23 mouse cellular contexts compared by ENCODE assay signal in the genomic region with DNA sequence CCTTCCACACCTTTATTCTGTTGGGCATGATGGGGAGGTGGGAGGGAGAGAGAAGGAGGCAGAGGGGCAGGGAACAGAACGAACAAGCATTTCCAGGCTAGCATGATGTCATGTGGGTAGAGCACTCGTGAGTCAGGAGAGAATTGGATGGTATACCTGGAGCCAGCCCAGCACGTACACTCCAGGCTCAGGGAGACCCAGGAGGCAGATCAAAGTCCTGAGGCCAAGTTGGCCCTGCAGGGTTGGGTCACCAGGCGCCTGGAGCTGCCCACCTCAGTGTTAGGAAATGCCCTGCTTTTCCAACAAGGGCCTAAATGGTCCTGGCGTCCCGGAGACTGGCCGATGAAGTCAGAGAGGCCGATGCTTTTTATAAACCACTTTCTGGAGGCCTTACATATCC. TPM values are rescaled to one million over a fixed set of nuclear protein-coding genes. Genes with fewer than 3 reads are reported as not detected.
DNase-seq lines count a peak whose midpoint lies in the region; ATAC-seq and TF ChIP-seq lines count a peak whose summit lies in the region.
"Had no signal": no experiment of that assay in that cellular context is flagged by ENCODE, and none has a peak within 500 bp of the region (broad histone marks: within the 10 kb centered on the region; RNA-seq: fewer than 3 reads in every experiment).

No protein-coding gene starts in this region.

- H3K27ac ChIP-seq in heart, embryonic 13.5 days (replicated peaks) = peak overlapping the region; percentile 21; the same call in 1 of the 2 replicates
- H3K27ac ChIP-seq in kidney, postnatal 0 days = 0 out of 2 replicates have a peak overlapping the region, but pooled peaks have one; percentile 6
- 0 out of 2 replicates have a peak overlapping the region, but pooled peaks have one; percentile 52 for H3K27ac ChIP-seq in limb, embryonic 14.5 days (replicated peaks; ENCODE audit: low read depth, low read length)
- H3K27ac ChIP-seq: embryonic facial prominence, embryonic 15.5 days; forebrain, embryonic 15.5 days; hindbrain, embryonic 12.5 days; macrophage; midbrain, embryonic 10.5 days; neural tube, embryonic 13.5 days had no signal

- ATAC-seq in heart, embryonic 13.5 days (ENCODE audit: extremely low read depth, insufficient number of reproducible peaks, low FRiP score, low TSS enrichment) = no peak
- no peak for ATAC-seq in kidney, postnatal 0 days (replicated peaks; ENCODE audit: low FRiP score, low read depth)
- ATAC-seq in limb, embryonic 14.5 days (ENCODE audit: low FRiP score, low read depth) = no peak
- ATAC-seq in CD4-positive, CD25-positive, alpha-beta regulatory T cell, adult 4 months = no peak
- ATAC-seq: forebrain, embryonic 15.5 days; midbrain, embryonic 16.5 days had no signal

- TF ChIP-seq CTCF in kidney, postnatal 0 days (IDR thresholded peaks at IDR 0.05; ENCODE audit: low read depth) = no peak

- peaks cover 83% of the 10 kb centered on the region for H3K4me1 ChIP-seq in heart, embryonic 13.5 days
- H3K4me1 ChIP-seq in kidney, postnatal 0 days (replicated peaks; ENCODE audit: insufficient read depth, low read length) = no peaks in the 10 kb centered on the region
- H3K4me1 ChIP-seq in limb, embryonic 14.5 days (ENCODE audit: control insufficient read depth, insufficient read depth, low read length) = peaks cover 29% of the 10 kb centered on the region
- H3K4me1 ChIP-seq: forebrain, embryonic 15.5 days had no signal

- peaks cover 6% of the 10 kb centered on the region for H3K36me3 ChIP-seq in heart, embryonic 13.5 days
- no peaks in the 10 kb centered on the region for H3K36me3 ChIP-seq in kidney, postnatal 0 days (ENCODE audit: insufficient read depth, low read length)
- H3K36me3 ChIP-seq in limb, embryonic 14.5 days (ENCODE audit: control insufficient read depth, insufficient read depth, low read length) = peaks cover 6% of the 10 kb centered on the region
- H3K36me3 ChIP-seq: forebrain, embryonic 15.5 days; hindbrain, embryonic 12.5 days; neural tube, embryonic 13.5 days had no signal

- no peaks in the 10 kb centered on the region for H3K27me3 ChIP-seq in heart, embryonic 13.5 days (replicated peaks)
- H3K27me3 ChIP-seq in kidney, postnatal 0 days (ENCODE audit: insufficient read depth, low read length) = no peaks in the 10 kb centered on the region
- H3K27me3 ChIP-seq in limb, embryonic 14.5 days (ENCODE audit: control insufficient read depth, insufficient read depth, low read length) = no peaks in the 10 kb centered on the region
- H3K27me3 ChIP-seq: embryonic facial prominence, embryonic 15.5 days; forebrain, embryonic 15.5 days; hindbrain, embryonic 12.5 days; neural tube, embryonic 13.5 days had no signal

- intact Hi-C loops in heart, postnatal 14 days (cut with DNase I) = no loop called here
- intact Hi-C loops in left cerebral cortex, postnatal 10 days (cut with DNase I) = no loop called here

- peak overlapping the region; percentile 37; the same call in 1 of the 2 replicates for H3K9ac ChIP-seq in heart, embryonic 13.5 days
- H3K9ac ChIP-seq in kidney, postnatal 0 days (ENCODE audit: low read depth, low read length) = no peak overlapping the region
- no peak overlapping the region for H3K9ac ChIP-seq in limb, embryonic 14.5 days (ENCODE audit: low read depth, low read length, severe bottlenecking)
- H3K9ac ChIP-seq: embryonic facial prominence, embryonic 15.5 days; forebrain, embryonic 15.5 days; hindbrain, embryonic 12.5 days; neural tube, embryonic 13.5 days had no signal

- H3K4me2 ChIP-seq in heart, embryonic 13.5 days = no peak overlapping the region
- no peak overlapping the region for H3K4me2 ChIP-seq in kidney, postnatal 0 days (ENCODE audit: low read length)
- no peak overlapping the region for H3K4me2 ChIP-seq in limb, embryonic 14.5 days (replicated peaks; ENCODE audit: low read depth, low read length, severe bottlenecking)
- H3K4me2 ChIP-seq: embryonic facial prominence, embryonic 15.5 days; forebrain, embryonic 15.5 days; heart, embryonic 11.5 days; hindbrain, embryonic 12.5 days; neural tube, embryonic 13.5 days had no signal

- 0 out of 2 replicates have a peak, but pooled peaks cover 1% of the 10 kb centered on the region for H3K9me3 ChIP-seq in heart, embryonic 13.5 days
- H3K9me3 ChIP-seq in kidney, postnatal 0 days (replicated peaks; ENCODE audit: low read length) = no peaks in the 10 kb centered on the region
- 0 out of 2 replicates have a peak, but pooled peaks cover 2% of the 10 kb centered on the region for H3K9me3 ChIP-seq in limb, embryonic 14.5 days (ENCODE audit: control insufficient read depth, low read length)
- H3K9me3 ChIP-seq: forebrain, embryonic 15.5 days; hindbrain, embryonic 12.5 days had no signal

- DNase-seq in heart, postnatal 14 days = no peak
- peak; percentile 54 for DNase-seq in kidney, adult 18-20 months
- no peak for DNase-seq in kidney, postnatal 0 days (ENCODE audit: low spot score)
- no peak for DNase-seq in limb, embryonic 14.5 days (ENCODE audit: low spot score)
- no peak for DNase-seq in left cerebral cortex, postnatal 10 days (ENCODE audit: extremely low spot score in 1 of 2, low spot score in 2 of 2)
- no peak for DNase-seq in retina, postnatal 1 day
- DNase-seq: adrenal gland, postnatal 25 days; cerebellum, adult 9-10 months; gastrocnemius, postnatal 10 days; right cerebral cortex, adult 18-20 months; right cerebral cortex, postnatal 4 days had no signal

- no peak for TF ChIP-seq POLR2A in limb, embryonic 14.5 days (IDR thresholded peaks at IDR 0.05; ENCODE audit: borderline replicate concordance, extremely low read depth, insufficient read depth, insufficient read length)

- no peak overlapping the region for H3K4me3 ChIP-seq in heart, embryonic 13.5 days
- H3K4me3 ChIP-seq in kidney, postnatal 0 days (replicated peaks; ENCODE audit: low read depth, low read length) = no peak overlapping the region
- H3K4me3 ChIP-seq in limb, embryonic 14.5 days (replicated peaks; ENCODE audit: low read length) = no peak overlapping the region
- H3K4me3 ChIP-seq: embryonic facial prominence, embryonic 15.5 days; forebrain, embryonic 15.5 days; hindbrain, embryonic 12.5 days; midbrain, embryonic 10.5 days; myocyte; neural tube, embryonic 13.5 days had no signal

- WGBS in heart, embryonic 13.5 days = 64% methylated on average over 8 of the region's 8 CpGs
- 70% methylated on average over 8 of the region's 8 CpGs for WGBS in kidney, postnatal 0 days
- 53% methylated on average over 8 of the region's 8 CpGs for WGBS in limb, embryonic 14.5 days

RNA-seq across cellular contexts. Expression of a gene that starts 36.6 kb away (rescaled TPM):
- polyA plus RNA-seq in heart, embryonic 13.5 days (2015; fragmentation: Nextera tagmentation; extraction: Ambion mirVana) = 40.3 and 46.5 TPM in 2 replicates
- 1 to 10 TPM; 1.7 to 2.6 TPM for total RNA-seq in heart, postnatal 14 days (2021)
- 33.7 and 35.8 TPM in 2 replicates for polyA plus RNA-seq in kidney, postnatal 0 days (2015; fragmentation: Nextera tagmentation; extraction: Ambion mirVana)
- 41.9 and 52.2 TPM in 2 replicates for polyA plus RNA-seq in limb, embryonic 14.5 days (2012; rRNA removed)
- 28.6 and 33.4 TPM in 2 replicates for polyA plus RNA-seq in limb, embryonic 14.5 days (2014; fragmentation: Nextera tagmentation; extraction: Ambion mirVana)
- total RNA-seq in left cerebral cortex, postnatal 10 days (2021) = 10 to 100 TPM; 10.3 to 10.7 TPM
- polyA plus RNA-seq in CD4-positive, CD25-positive, alpha-beta regulatory T cell, adult 4 months (2017; shearing (Covaris generic)) = 10 to 100 TPM; 11.6 to 18.9 TPM
- total RNA-seq: granulocyte monocyte progenitor cell, adult 5-6 weeks had no signal
- polyA plus RNA-seq: myocyte had no signal
